Mouse (Mus musculus): ENCODE measurements around the gene Efcab11.
A peak's percentile ranks its signal among the peaks of the same experiment; 100 is the strongest.

Efcab11 gene

DNA sequence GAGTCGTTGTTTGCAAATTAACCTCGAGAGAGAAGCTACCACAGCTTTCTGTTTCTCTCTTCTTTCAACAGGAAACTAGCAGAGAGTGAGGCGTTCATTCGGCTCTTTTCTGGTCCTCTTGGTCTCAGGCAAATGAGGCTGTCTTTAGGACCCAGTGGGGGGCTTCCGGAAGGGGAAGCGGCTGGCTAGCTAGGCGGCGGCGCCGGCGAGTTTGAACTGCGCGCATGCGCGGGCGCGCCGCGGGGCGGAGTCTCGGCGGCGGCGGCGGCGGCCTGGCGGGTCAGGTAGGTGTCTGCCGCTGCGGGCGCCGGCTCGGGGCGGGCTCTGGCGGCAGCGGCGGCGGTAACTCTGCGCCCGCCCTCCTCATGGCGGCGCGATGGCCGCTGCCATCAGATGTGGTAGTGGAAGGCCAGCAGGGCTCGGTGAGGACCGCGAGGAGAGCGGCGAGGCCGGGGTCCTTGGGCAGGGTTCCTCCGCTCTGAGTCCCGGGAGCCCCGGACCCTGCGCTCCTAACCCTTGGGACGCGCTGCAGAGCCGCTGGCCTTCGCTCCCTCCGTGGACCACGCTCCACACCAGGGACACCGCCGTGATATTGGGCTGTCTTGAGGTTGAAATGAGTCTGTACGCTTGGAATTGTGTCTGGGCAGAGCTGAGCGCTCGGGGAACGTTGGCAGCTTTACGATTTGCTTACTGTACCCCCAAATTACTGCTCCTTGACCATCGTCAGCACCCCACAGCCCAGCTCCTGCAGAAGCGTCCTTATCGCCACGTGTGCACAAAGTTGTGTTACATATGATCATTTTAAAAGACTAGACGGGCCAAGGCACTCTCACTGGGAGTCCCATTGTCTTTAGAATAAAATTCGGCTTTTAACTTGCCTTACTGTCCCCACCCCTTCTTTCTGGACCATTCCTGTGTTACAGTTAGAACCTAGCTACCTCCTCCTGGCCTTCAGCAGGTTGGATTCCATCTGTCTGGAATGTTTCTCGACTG lies at the start of gene Efcab11, which contains the start of gene Tdp1:
TSS of gene Efcab11 (minus strand) at position 171 of the 993 bp plus-strand sequence.
TSS of gene Tdp1 (plus strand) at position 249 of the 993 bp plus-strand sequence.
- DNase-seq (ENCODE audit: low read depth, low spot score) = peak; percentile 97

GRCm38 (mm10) chr12:99933630-99934029 lies 49.4 kb upstream of the Efcab11 start:
- DNase-seq (ENCODE audit: low read depth, low spot score) = no peak

DNA sequence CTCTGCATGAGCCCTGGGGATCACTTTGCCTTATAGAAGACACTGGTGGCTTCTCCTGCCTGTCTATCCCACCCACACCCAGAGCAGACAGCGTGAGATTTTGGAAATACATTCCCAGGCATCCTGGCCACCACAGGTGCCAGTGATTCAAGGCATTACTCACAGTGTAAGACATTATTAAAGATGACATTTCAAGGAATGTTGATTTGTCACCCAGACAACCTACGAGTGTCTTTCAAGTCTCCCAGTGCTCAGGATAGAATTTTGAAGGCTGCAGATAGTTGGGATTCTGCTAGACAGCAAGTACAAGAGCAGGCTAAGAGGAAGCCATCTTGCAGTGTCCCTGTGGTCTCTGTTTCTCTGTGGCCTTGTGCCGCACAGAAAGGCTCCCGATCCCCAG lies 48.0 kb upstream of the Efcab11 start:
- DNase-seq (ENCODE audit: low read depth, low spot score) = no peak

GRCm38 (mm10) chr12:99929160-99929559 lies 44.9 kb upstream of the Efcab11 start:
- DNase-seq (ENCODE audit: low read depth, low spot score) = no peak

DNA sequence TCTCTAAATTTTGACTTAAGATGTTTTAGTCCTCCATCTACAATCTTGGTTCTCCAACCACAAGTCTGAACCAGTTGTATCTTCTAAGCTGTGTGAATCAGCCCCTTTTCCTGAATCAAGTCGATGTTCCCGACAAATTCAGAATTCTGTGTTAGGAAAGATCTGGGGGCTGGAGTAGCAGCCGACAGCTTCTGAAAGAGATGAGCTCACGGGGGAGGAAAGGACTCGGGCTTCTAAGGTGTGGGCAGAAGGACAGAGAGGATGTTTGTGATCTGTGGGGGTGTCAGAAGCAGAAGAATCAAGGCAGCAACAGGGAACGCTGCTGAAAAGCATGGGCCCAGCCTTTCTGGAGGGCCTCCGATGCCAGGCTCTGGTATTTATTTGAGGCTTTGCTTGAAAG lies 44.1 kb upstream of the Efcab11 start:
- no peak for DNase-seq (ENCODE audit: low read depth, low spot score)

- DNase-seq (ENCODE audit: low read depth, low spot score) = no peak
Observed at GRCm38 (mm10) chr12:99923703-99924102, 39.5 kb upstream of the Efcab11 start.

- no peak for DNase-seq (ENCODE audit: low read depth, low spot score)
Observed at GRCm38 (mm10) chr12:99923131-99923606, 38.9 kb upstream of the Efcab11 start.

GRCm38 (mm10) chr12:99921045-99921444 lies 36.8 kb upstream of the Efcab11 start:
- DNase-seq (ENCODE audit: low read depth, low spot score) = no peak

GRCm38 (mm10) chr12:99919636-99920035 lies 35.4 kb upstream of the Efcab11 start:
- no peak for DNase-seq (ENCODE audit: low read depth, low spot score)

- DNase-seq (ENCODE audit: low read depth, low spot score) = no peak
Observed at GRCm38 (mm10) chr12:99917800-99918427, 33.7 kb upstream of the Efcab11 start.

GRCm38 (mm10) chr12:99911466-99911865 lies 27.2 kb upstream of the Efcab11 start:
- no peak for DNase-seq (ENCODE audit: low read depth, low spot score)

- DNase-seq (ENCODE audit: low read depth, low spot score) = no peak
Observed at GRCm38 (mm10) chr12:99904537-99904936, 20.3 kb upstream of the Efcab11 start.

GRCm38 (mm10) chr12:99902867-99903370 lies 18.7 kb upstream of the Efcab11 start:
- no peak for DNase-seq (ENCODE audit: low read depth, low spot score)

- DNase-seq (ENCODE audit: low read depth, low spot score) = no peak
Observed at GRCm38 (mm10) chr12:99901973-99902866, 18.0 kb upstream of the Efcab11 start.

DNA sequence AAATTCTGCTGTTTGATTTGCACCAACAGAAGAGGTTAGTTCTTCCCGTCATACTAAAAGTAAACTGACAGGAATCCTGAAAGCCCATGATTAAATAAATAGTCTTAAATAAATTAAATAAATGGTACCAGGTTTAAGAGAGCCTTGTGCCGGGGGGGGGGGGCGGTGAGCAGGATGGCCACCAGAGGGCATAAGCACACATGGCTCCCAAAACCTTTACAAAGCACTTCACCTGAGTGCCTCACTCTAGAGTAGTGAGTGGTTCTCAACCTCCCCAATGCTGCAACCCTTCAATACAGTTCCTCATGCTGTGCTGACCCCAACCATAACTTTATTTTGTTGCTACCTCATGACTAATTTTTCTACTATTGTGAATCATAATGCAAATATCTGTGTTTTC lies 15.8 kb upstream of the Efcab11 start:
- DNase-seq (ENCODE audit: low read depth, low spot score) = peak; percentile 9

- no peak for DNase-seq (ENCODE audit: low read depth, low spot score)
Observed at GRCm38 (mm10) chr12:99898248-99898870, 14.1 kb upstream of the Efcab11 start.

- DNase-seq (ENCODE audit: low read depth, low spot score) = no peak
Observed at GRCm38 (mm10) chr12:99897846-99898245, 13.6 kb upstream of the Efcab11 start.

DNA sequence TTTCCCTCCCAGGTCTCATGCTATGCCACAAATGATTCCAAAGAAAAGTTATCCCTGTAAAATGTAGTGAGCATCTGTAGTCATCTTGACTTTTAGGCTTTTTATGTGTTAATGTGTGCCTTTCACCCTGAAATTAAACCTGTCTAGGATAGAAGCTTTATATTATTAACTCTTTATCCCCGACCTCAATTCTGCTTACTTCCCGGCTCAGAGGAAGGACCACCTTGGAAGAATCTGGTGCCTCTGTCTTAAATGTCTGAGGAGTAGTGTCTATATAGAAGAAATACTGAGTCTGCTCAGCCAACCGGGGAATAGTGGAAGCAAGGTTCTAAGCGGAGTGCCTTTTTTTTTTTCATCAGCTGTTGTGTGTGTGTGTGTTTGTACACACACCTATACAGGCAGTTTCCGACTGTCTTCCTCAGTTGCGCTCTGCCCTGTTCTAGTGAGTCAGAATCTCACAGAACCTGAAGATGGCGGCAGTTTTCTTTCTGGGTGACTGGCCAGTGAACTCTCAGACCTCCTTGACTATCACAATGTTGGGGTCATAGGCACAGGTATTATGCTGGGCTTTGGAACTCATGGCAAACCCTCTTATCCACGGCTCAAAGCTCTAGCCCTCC lies 1.2 kb upstream of the Efcab11 start:
- no peak for DNase-seq (ENCODE audit: low read depth, low spot score)

DNA sequence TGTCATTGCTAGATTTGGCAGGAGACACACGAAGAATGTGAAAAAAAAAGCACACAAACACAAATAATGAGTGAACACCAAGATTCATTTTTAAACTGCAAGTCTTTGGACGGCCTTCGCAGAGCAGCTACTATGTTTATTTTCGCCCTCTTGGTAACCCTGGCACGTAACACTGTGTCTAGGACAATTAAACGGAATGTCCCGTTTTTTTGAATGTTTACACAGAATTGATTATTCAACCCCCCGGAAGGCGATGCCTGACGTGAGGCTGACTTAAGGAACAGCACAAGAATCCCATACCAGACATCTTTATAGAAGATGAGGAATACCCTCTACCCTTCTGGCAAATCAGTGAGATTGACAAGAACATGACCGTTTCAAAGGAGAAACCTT lies 530 bp downstream of the Efcab11 start:
- peak; percentile 67 for DNase-seq (ENCODE audit: low read depth, low spot score)

DNA sequence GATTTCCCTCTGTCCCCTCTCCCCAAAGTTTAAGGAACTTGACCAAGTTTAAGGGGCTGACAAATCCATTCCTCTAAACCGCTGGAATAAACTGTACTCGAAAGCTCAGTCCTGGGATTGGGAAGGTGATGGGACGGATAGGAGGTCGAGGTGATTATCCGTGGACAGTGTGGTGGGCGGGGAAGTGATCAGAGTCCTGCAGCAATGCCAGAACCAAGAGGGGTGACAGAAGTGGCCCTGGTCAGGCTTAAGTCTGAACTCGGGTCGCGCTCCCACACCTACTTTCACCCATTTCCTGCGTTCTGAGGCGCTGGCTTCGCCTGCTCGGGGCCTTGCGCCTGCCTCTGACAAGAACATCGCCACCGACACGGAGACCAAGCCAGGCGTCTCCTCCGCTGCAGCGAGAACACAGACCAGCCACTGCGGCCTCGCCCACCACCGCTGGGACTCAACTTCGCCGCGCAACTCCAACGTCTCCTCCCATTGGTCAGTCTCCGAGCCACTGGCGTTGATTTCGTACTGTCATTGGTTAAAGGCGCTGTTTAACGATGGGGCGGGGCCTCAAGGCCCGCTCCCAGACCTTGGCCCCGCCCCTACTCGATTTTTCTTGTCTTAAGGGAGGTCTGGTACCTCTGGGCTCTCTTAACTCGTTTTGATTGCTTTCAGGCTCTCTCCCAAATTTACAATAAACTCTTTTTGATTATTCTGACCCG lies 1.1 kb downstream of the Efcab11 start:
- peak; percentile 95 for DNase-seq (ENCODE audit: low read depth, low spot score)
